In genomic region chr16:31740271-31740670, GRCm38 (mm10) we compare ENCODE assay signal across 9 mouse cellular contexts.
DNase-seq lines count a peak whose midpoint lies in the region; ATAC-seq and TF ChIP-seq lines count a peak whose summit lies in the region.
"Had no signal": no experiment of that assay in that cellular context is flagged by ENCODE, and none has a peak within 500 bp of the region (broad histone marks: within the 10 kb centered on the region; RNA-seq: fewer than 3 reads in every experiment).

No protein-coding gene starts in this region.

- H3K9me3 ChIP-seq in intestine, embryonic 16.5 days (ENCODE audit: control insufficient read depth, low read length) = no peaks in the 10 kb centered on the region
- H3K9me3 ChIP-seq in intestine, embryonic 15.5 days = no peaks in the 10 kb centered on the region
- peaks cover 5% of the 10 kb centered on the region; the same call in 1 of the 2 replicates for H3K9me3 ChIP-seq in lung, embryonic 14.5 days (ENCODE audit: low read depth, low read length)

- H3K4me2 ChIP-seq in intestine, embryonic 16.5 days (ENCODE audit: low read depth, low read length) = no peak overlapping the region
- no peak overlapping the region for H3K4me2 ChIP-seq in intestine, embryonic 15.5 days (replicated peaks)
- H3K4me2 ChIP-seq in lung, embryonic 14.5 days = no peak overlapping the region

- no peak for TF ChIP-seq CTCF in lung, embryonic 14.5 days (IDR thresholded peaks at IDR 0.05; ENCODE audit: low read depth)

- peak; percentile 28 for ATAC-seq in intestine, embryonic 16.5 days
- ATAC-seq in intestine, embryonic 15.5 days = no peak
- ATAC-seq in lung, embryonic 14.5 days (ENCODE audit: insufficient read depth) = no peak

- no peak overlapping the region for H3K9ac ChIP-seq in intestine, embryonic 16.5 days (ENCODE audit: low read depth, low read length)
- no peak overlapping the region for H3K9ac ChIP-seq in intestine, embryonic 15.5 days
- H3K9ac ChIP-seq in lung, embryonic 14.5 days = no peak overlapping the region

- 65% methylated on average over 8 of the region's 8 CpGs for WGBS in intestine, embryonic 16.5 days
- WGBS in intestine, embryonic 15.5 days = 60% methylated on average over 8 of the region's 8 CpGs
- WGBS in lung, embryonic 14.5 days = 69% methylated on average over 8 of the region's 8 CpGs

- 0 out of 2 replicates have a peak, but pooled peaks cover 2% of the 10 kb centered on the region for H3K4me1 ChIP-seq in intestine, embryonic 16.5 days (ENCODE audit: control insufficient read depth, insufficient read depth, low read length)
- no peaks in the 10 kb centered on the region for H3K4me1 ChIP-seq in intestine, embryonic 15.5 days (replicated peaks)
- no peaks in the 10 kb centered on the region for H3K4me1 ChIP-seq in lung, embryonic 14.5 days (ENCODE audit: insufficient read depth)

- no peaks in the 10 kb centered on the region for H3K27me3 ChIP-seq in intestine, embryonic 16.5 days (replicated peaks; ENCODE audit: control insufficient read depth, insufficient read depth, low read length)
- no peaks in the 10 kb centered on the region for H3K27me3 ChIP-seq in intestine, embryonic 15.5 days (replicated peaks)
- H3K27me3 ChIP-seq in lung, embryonic 14.5 days (ENCODE audit: insufficient read depth, low read length) = no peaks in the 10 kb centered on the region

- intact Hi-C loops in left cerebral cortex, postnatal 25 days (cut with DNase I) = no loop called here

- no peaks in the 10 kb centered on the region for H3K36me3 ChIP-seq in intestine, embryonic 16.5 days (ENCODE audit: control insufficient read depth, insufficient read depth, low read length)
- no peaks in the 10 kb centered on the region for H3K36me3 ChIP-seq in intestine, embryonic 15.5 days
- H3K36me3 ChIP-seq in lung, embryonic 14.5 days (ENCODE audit: insufficient read depth) = peaks cover 10% of the 10 kb centered on the region; the same call in 1 of the 2 replicates

- no peak overlapping the region for H3K27ac ChIP-seq in intestine, embryonic 16.5 days (ENCODE audit: low read length)
- H3K27ac ChIP-seq in intestine, embryonic 15.5 days = no peak overlapping the region
- no peak overlapping the region; the same call in 1 of the 2 replicates for H3K27ac ChIP-seq in lung, embryonic 14.5 days (ENCODE audit: low read depth)

- DNase-seq in cerebellum, adult 11-12 months = peak; percentile 67
- DNase-seq in heart, adult 9 months (ENCODE audit: low spot score in 2 of 2) = peak; percentile 59 to 78
- peak; percentile 7 for DNase-seq in lung, embryonic 14.5 days
- no peak for DNase-seq in spleen, adult 12 weeks (ENCODE audit: low spot score)
- no peak for DNase-seq in thymus, postnatal 25 days
- DNase-seq in left cerebral cortex, postnatal 25 days (ENCODE audit: low spot score in 2 of 2) = no peak

- no peak overlapping the region for H3K4me3 ChIP-seq in intestine, embryonic 16.5 days (ENCODE audit: low read length)
- H3K4me3 ChIP-seq in intestine, embryonic 15.5 days (replicated peaks) = no peak overlapping the region
- no peak overlapping the region for H3K4me3 ChIP-seq in lung, embryonic 14.5 days (ENCODE audit: low read depth, low read length)
- H3K4me3 ChIP-seq: erythroblast, embryonic 14.5 days had no signal

Comparison
In these comparisons a context has a peak if more than half of its experiments do, and no peak if none do; other contexts are left out.
1. DNase-seq: peak in cerebellum, adult 11-12 months (single experiment), heart, adult 9 months (2 of 2) and lung, embryonic 14.5 days (single experiment); none in spleen, adult 12 weeks (single experiment), thymus, postnatal 25 days (single experiment) and left cerebral cortex, postnatal 25 days (0 of 2).